Mouse (Mus musculus) G1E-ER4 (cell line): ENCODE data around the gene Cacna1e. TPM values are rescaled to one million over a fixed set of nuclear protein-coding genes. Genes with fewer than 3 reads are reported as not detected.

Experiments
- GATA1 ChIP-seq: IDR thresholded peaks from one replicate; pipeline ENCODE4 v1.8.0; 2012; ENCODE audit warnings: low read length, inconsistent platforms
- polyA plus RNA-seq: library from polyadenylated mRNA; stranded (reverse); fragments of >175 nt; gene quantifications from 2 replicates; pipeline ENCODE4 v1.2.3, GENCODE M21; 2012

Cacna1e gene
- polyA plus RNA-seq, 1 experiment: not detected

DNA sequence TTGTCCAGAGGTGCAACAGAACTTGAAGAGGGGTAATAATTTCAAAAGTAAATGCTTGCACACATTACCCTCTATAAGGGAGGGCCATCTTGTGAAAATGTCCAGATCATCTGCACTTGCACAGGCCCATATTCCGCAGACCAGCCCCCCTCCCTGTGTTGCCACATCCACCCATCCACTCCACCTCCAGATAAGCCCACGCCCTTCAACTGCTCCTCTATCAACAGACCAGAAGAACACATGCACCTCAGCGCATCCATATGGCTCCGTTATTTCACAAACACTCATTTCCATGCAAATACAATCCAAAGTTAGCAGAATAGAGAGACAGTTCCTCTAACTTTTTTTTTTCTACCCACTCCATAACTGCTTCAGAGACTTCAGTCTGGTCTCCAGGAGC lies 171.6 kb downstream of the Cacna1e start:
- no peak for TF ChIP-seq GATA1

- TF ChIP-seq GATA1: no peak
Observed at GRCm38 (mm10) chr1:154707584-154708290, 176.6 kb downstream of the Cacna1e start.

GRCm38 (mm10) chr1:154706974-154707373 lies 177.3 kb downstream of the Cacna1e start:
- TF ChIP-seq GATA1: no peak

- no peak for TF ChIP-seq GATA1
Observed at GRCm38 (mm10) chr1:154705882-154706565, 178.3 kb downstream of the Cacna1e start.

GRCm38 (mm10) chr1:154704558-154705185 lies 179.6 kb downstream of the Cacna1e start:
- no peak for TF ChIP-seq GATA1

GRCm38 (mm10) chr1:154702623-154703022 lies 181.7 kb downstream of the Cacna1e start:
- TF ChIP-seq GATA1: no peak

GRCm38 (mm10) chr1:154688876-154689665 lies 195.2 kb downstream of the Cacna1e start:
- no peak for TF ChIP-seq GATA1

- TF ChIP-seq GATA1: no peak
Observed at GRCm38 (mm10) chr1:154686861-154687260, 197.4 kb downstream of the Cacna1e start.

DNA sequence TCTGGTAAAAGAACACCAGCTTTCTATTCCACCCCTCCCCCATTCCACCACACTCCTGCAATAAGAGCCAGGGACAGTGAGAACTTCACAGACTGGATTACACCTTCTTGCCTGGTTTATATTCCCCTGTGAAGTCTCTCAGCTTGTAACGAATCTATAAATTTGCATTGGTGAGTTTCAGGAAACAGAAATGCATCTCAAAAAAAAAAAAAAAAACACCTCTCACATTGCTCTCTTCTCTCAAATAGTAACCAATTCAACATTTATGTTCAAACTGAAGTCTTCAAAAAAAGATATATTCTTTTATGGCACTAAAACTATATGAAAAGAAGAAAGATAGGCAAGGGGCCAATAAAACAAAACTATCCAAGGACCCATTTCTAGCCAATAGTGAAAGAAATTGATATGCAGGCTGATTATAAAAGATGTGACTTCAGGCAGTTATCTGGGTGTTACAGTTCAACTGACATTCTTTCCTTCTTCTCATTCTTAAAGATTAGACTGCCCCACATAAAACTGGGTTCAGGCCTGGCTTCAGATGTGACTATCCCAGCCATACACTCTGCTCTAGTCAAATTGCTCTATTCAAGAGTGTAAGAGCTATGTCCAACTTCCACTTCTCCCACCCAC lies 200.7 kb downstream of the Cacna1e start:
- no peak for TF ChIP-seq GATA1

DNA sequence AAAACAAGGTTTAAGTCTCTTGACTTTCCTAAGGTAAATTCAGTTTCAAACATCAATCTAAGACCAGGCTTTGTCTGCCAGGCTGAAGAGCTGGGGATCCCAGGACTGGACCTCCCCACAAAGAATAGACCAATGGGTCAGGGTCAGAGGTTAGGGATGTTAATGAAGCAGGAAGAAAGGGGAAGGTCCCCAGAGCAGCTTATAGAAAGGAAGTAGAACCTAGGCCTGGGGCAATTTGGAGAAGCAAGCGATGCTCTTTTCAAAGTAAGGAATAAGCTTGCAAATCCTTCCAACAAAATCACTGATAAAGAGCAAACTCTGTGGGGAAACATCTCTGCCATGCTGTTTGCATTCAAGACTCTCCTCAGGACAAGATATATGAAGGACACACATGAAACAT lies 205.3 kb downstream of the Cacna1e start:
- TF ChIP-seq GATA1: no peak

- TF ChIP-seq GATA1: no peak
Observed at GRCm38 (mm10) chr1:154678151-154678550, 206.2 kb downstream of the Cacna1e start.

DNA sequence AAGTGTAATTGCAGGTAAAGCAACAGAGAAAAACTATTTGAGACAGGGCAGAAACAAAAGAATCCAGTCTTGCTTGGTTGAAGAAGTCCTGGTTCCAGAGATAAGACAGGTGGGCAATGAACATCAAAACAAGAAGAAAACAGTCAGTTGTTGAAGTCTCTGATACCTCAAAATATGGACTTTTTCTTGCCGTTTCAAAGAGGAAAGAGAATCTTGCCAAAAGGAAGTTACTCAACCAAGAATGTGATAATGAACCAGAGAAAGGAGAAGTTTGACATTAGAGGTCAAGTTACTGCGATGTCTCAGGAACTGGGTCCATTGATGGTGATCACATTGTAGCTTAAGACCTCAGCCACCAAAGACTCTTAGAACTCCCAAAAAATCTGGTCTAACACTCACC lies 206.6 kb downstream of the Cacna1e start:
- TF ChIP-seq GATA1: no peak

GRCm38 (mm10) chr1:154663721-154664120 lies 220.6 kb downstream of the Cacna1e start:
- no peak for TF ChIP-seq GATA1

DNA sequence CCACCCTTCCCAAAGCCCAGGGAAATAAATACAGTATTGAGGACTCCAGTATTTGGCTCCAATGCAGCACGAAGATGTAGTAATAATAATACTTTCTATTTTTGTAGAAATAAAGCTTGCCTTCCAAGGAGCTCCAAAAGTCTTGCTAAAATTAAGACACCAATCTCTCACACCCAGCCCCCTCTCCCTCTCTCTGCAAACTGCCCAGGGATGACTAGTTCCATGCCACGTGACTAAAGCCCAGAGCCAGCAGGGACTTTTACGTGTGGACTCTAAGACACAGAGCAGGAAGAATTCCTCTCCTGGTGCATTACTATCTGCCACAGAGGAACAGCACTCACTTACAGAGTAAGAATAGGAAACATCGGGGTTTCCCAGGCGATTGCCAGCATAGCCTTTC lies 222.3 kb downstream of the Cacna1e start:
- TF ChIP-seq GATA1: no peak

DNA sequence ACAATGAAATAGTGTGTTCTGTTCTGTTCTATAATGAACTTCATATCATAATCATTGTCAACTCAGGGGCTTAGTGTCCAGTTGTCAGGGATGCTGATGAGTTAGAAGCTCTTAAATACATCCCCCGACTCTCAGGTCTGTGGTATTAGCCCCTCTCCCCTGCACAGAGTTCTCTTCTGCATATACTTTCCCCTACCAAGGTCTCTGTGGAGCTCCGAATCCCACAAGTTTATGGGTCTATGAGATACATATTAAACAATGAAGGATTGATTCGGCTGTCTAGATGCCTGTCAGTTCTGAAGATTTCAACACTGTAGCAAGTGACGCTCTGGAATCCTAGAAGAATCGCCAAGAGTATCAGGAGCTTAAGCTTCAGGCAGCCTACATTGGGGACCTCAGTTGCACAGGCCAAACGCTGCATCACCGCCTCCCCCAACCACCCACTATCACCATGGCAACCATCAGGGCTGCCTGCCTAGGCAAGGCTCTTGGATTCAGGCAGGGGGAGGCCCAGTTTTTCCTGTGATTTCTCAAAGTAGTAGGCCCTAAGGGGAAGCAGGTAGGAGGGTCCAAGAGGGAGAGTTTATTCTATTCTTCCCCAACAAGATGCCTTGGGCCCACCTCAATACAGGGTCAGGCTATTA lies 223.0 kb downstream of the Cacna1e start:
- no peak for TF ChIP-seq GATA1
